Mouse (Mus musculus) embryonic facial prominence, embryonic 11.5 days (tissue): Measurements from ENCODE around the gene Rilpl1. TPM values are rescaled to one million over a fixed set of nuclear protein-coding genes. Genes with fewer than 3 reads are reported as not detected.

Source experiments
- ATAC-seq: fragments of 200-750 bp; cut with Nextera tagmentation; replicated peaks from 2 replicates; pipeline ENCODE4 v1.8.0; 2017; ENCODE audit warnings: low read depth; ENCODE audit not compliant: insufficient number of reproducible peaks, low FRiP score, low TSS enrichment
- DNase-seq: peaks from one replicate; pipeline ENCODE4 v3.0.0-alpha.2; 2015; ENCODE audit warnings: low spot score
- H3K27ac ChIP-seq: fragments of 300-500 bp; sonication (generic); replicated peaks from 2 replicates; pipeline ENCODE4 v1.5.1; 2014; ENCODE audit warnings: mild to moderate bottlenecking, low read depth, low read length, control low read depth
- H3K27me3 ChIP-seq: fragments of 300-500 bp; sonication (generic); 2 replicates; pipeline ENCODE4 v1.6.1; 2014; ENCODE audit warnings: mild to moderate bottlenecking, low read length, moderate library complexity, mixed read lengths; ENCODE audit not compliant: control insufficient read depth, insufficient read depth
- H3K36me3 ChIP-seq: fragments of 300-500 bp; sonication (generic); replicated peaks from 2 replicates; pipeline ENCODE4 v1.6.1; 2014; ENCODE audit warnings: low read depth, mild to moderate bottlenecking, low read length, moderate library complexity, mixed read lengths; ENCODE audit not compliant: control insufficient read depth, insufficient read depth
- H3K4me1 ChIP-seq: fragments of 300-500 bp; sonication (generic); 2 replicates; pipeline ENCODE4 v1.6.1; 2014; ENCODE audit warnings: low read length, mixed read lengths; ENCODE audit not compliant: control insufficient read depth, insufficient read depth
- H3K4me2 ChIP-seq: fragments of 300-500 bp; sonication (generic); 2 replicates; pipeline ENCODE4 v1.6.1; 2014; ENCODE audit warnings: low read depth, mild to moderate bottlenecking, control low read depth, low read length, moderate library complexity
- H3K4me3 ChIP-seq: fragments of 300-500 bp; sonication (generic); 2 replicates; pipeline ENCODE4 v1.5.1; 2014; ENCODE audit warnings: low read depth, low read length, control low read depth
- H3K9ac ChIP-seq: fragments of 300-500 bp; sonication (generic); replicated peaks from 2 replicates; pipeline ENCODE4 v1.6.1; 2014; ENCODE audit warnings: mild to moderate bottlenecking, control low read depth, low read length
- H3K9me3 ChIP-seq: fragments of 300-500 bp; sonication (generic); replicated peaks from 2 replicates; pipeline ENCODE4 v1.6.1; 2016; ENCODE audit warnings: mild to moderate bottlenecking, low read length, inconsistent platforms, mixed read lengths; ENCODE audit not compliant: control insufficient read depth
- WGBS: fragments of 180-500 bp; shearing (Covaris S2); extraction: QIAGEN DNeasy Blood & Tissue Kit; methylation state at CpG from one replicate; pipeline ENCODE4 v1.1.7; 2014; 5-methylcytosine and 5-hydroxymethylcytosine counted together
- polyA plus RNA-seq: library from polyadenylated mRNA; unstranded; fragments of >200 nt; fragmentation: Nextera tagmentation; extraction: Ambion mirVana; gene quantifications from 2 replicates; pipeline ENCODE4 v1.2.1, GENCODE M21; 2014

Rilpl1 gene
- polyA plus RNA-seq, 1 experiment from 2014 or later = 26.2 TPM

- 6% methylated on average over 46 of the region's 66 CpGs for WGBS
- ATAC-seq (peak; percentile 68), DNase-seq (peak; percentile 85)
- no peaks in the 10 kb centered on the region for H3K9me3 ChIP-seq
- H3K36me3 ChIP-seq = no peaks in the 10 kb centered on the region; the same call in 1 of the 2 replicates
- peak overlapping the region; percentile 63 for H3K4me2 ChIP-seq
- no peaks in the 10 kb centered on the region for H3K4me1 ChIP-seq
- H3K9ac ChIP-seq = peak overlapping the region; percentile 94
- peak overlapping the region; percentile 96 for H3K4me3 ChIP-seq
- H3K27me3 ChIP-seq = no peaks in the 10 kb centered on the region
- peak overlapping the region; percentile 84 for H3K27ac ChIP-seq
Observed at GRCm38 (mm10) chr5:124444661-124445561, 86.3 kb downstream of the Rilpl1 start.

- H3K9me3 ChIP-seq = no peaks in the 10 kb centered on the region
Observed at GRCm38 (mm10) chr5:124444208-124444607, 87.0 kb downstream of the Rilpl1 start.

More at GRCm38 (mm10) chr5:124444208-124444607, 87.0 kb downstream of the Rilpl1 start:
- Histone ChIP-seq H3K27ac (no peak overlapping the region), H3K4me3 (no peak overlapping the region), H3K27me3 (no peaks in the 10 kb centered on the region), H3K4me1 (no peaks in the 10 kb centered on the region), H3K36me3 (no peaks in the 10 kb centered on the region; the same call in 1 of the 2 replicates), H3K4me2 (no peak overlapping the region), H3K9ac (no peak overlapping the region)
- no peak for ATAC-seq
- DNase-seq = no peak
- 66% methylated on average over 3 of the region's 3 CpGs for WGBS

Other genes starting within 250 kb of the Rilpl1 start
- 14.7 and 17.4 TPM in 2 replicates for gene Mphosph9, start 203.4 kb downstream of the Rilpl1 start, polyA plus RNA-seq
- gene 2810006K23Rik, start 203.3 kb downstream of the Rilpl1 start, polyA plus RNA-seq = 14.7 and 15.8 TPM in 2 replicates
- gene Cdk2ap1, start 168.3 kb downstream of the Rilpl1 start, polyA plus RNA-seq = 189 and 410 TPM in 2 replicates
- gene Sbno1, start 105.4 kb downstream of the Rilpl1 start, polyA plus RNA-seq = 74.5 and 75.1 TPM in 2 replicates
- 75.3 and 102 TPM in 2 replicates for gene Kmt5a, start 91.5 kb downstream of the Rilpl1 start, polyA plus RNA-seq
- gene Rilpl2, start 53.0 kb downstream of the Rilpl1 start, polyA plus RNA-seq = 28.0 and 28.2 TPM in 2 replicates
- 12.3 and 13.9 TPM in 2 replicates for gene Snrnp35, start 48.3 kb downstream of the Rilpl1 start, polyA plus RNA-seq
- gene Tmed2, start 9.3 kb upstream of the Rilpl1 start, polyA plus RNA-seq = 533 and 564 TPM in 2 replicates
- 12.1 and 12.6 TPM in 2 replicates for gene Ddx55, start 21.5 kb upstream of the Rilpl1 start, polyA plus RNA-seq
- 92.2 and 95.1 TPM in 2 replicates for gene Eif2b1, start 47.7 kb upstream of the Rilpl1 start, polyA plus RNA-seq
- gene Gtf2h3, start 47.7 kb upstream of the Rilpl1 start, polyA plus RNA-seq = 81.5 and 90.1 TPM in 2 replicates
- gene Atp6v0a2, start 97.2 kb upstream of the Rilpl1 start, polyA plus RNA-seq = 40.0 and 40.4 TPM in 2 replicates
- 0.01 TPM in 1 of 2 replicates, not detected in the other for gene Dnah10, start 193.7 kb upstream of the Rilpl1 start, polyA plus RNA-seq